Mouse (Mus musculus) kidney, adult 11 months (tissue): ENCODE results near the gene Lmtk3.
A peak's percentile ranks its signal among the peaks of the same experiment; 100 is the strongest.

Experiments used
- DNase-seq: peaks from one replicate; pipeline ENCODE4 v3.0.0; 2022

Lmtk3 gene

DNA sequence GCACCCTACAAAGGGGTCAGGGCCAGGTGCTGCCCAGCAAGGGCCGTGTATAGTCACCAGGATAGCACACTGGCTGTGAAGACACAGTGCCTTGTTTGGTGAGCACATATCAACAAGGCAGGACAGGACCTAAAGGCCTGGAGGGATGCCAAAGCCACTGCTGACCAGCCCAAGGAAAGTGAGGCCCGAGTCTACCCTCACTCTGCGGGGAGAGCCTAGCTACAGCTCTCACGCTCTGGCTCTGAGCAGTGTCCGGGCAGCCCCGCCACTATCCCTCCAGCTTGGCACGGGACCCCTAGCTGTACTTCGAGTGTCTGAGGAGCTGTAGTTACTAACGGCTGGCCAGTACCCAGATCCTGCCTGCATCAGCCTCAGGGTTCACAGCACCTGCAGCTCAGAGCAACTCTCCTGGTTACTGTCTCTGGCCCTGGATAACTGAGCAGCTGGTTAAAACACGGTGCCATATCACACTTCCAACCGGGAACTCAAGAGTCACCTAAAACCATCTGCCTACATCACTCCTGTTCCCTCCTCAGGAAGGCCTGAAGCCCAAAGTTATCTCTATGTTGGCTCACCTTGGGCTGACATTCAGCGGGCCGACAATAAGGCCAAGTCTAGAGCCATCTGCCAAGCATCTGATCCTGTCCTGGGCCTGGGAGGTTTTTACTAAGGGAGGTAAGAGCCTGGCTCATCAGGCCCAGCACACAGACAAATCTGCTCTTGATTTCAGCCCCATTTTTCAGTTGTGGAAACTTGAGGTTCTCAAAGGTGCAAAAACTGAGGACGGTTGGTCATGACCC, 25.9 kb downstream of the Lmtk3 start:
- no peak for DNase-seq

DNA sequence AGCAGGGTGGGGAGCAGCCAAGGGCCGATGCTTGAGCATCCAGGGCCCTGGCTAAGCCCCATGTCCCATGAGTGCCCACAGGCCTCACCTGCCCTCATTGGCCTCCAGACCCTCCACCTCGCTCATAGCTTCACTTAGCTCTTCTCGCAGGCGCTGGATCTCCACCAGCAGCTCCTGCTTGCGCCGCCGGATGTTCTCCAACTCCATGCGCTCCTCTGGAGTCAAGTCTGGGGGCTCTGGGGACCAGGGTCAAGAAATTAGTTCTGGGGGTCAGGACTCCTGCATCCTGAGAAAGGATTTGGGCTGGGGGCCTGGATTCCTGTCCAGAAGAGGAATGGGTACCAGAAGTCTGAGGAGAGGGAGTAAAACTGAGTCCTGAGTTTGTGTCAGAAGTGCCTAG, 29.4 kb downstream of the Lmtk3 start:
- no peak for DNase-seq

GRCm38 (mm10) chr7:45813787-45814779, 30.5 kb downstream of the Lmtk3 start, which contains the start of gene Cyth2:
Gene Cyth2 (minus strand): TSS chr7:45814581.
- peak; percentile 100 for DNase-seq

DNA sequence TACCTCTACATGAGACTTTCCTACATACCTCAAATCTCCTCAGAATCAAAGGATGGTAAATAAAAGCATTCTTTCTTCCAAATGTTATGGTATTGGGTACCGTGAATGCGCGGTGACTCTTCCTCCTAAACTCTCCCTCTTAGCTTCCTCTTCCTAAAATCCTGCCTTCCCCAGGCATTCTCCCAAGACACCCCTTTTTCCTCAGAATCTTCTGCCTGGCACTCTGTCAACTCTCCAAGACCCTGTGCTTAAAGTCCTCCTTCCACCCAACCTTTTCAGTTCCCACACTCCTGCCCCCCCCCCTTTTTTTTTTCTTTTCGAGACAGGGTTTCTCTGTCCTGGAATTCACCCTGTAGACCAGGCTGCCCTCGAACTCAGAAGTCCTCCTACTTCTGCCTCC, 31.3 kb downstream of the Lmtk3 start:
- no peak for DNase-seq

DNA sequence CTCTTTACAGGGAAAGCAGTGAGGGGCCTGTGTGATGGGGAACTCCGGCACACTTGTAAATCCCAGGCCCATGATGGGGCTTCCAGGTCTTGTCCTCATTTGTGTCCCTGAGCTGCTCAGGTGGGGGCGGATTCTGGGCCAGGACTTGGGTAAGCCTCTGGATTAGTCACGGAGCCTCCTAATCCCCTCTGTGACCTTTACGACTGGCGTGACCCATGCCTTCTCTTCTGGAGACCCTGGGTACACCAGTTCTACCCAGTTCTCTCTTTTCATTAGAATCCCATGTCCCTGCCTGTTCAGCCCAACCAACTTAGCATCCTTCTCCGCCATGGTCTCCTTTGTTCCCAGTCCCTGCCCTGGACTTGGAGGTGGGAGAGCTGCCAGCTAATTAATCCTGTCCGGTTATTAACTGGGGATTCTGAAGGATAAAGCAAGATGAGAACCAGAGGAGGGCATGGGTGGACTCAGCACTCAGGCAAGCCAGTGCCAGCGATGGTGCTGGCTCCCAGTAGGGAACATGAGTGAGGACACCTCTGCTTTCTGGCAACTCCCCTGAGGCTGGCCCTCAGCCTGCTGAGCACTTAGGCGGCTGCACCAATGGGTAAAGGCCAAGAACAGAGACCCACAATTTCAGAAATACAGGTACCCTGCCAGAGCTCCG, 31.9 kb downstream of the Lmtk3 start:
- no peak for DNase-seq

DNA sequence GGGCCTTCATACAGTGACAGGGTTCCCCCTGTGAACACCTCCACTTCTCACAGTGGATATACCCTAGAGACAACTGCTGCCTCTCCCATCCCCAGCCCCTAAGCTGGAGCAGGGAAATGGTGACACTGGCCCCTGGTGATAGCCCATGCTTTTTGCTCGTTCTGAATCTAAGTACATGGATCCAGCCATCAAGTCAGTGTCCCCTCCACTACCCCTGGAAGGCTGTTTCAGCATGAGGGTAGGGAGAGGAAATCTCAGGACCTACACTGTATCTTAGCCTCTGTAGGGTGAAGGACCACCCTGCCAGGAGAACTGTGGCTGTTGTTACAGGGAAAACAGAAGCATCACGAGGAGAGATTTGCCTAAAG, 32.4 kb downstream of the Lmtk3 start:
- DNase-seq, result no peak

- no peak for DNase-seq
Measured at GRCm38 (mm10) chr7:45819843-45820242, 36.3 kb downstream of the Lmtk3 start.

DNA sequence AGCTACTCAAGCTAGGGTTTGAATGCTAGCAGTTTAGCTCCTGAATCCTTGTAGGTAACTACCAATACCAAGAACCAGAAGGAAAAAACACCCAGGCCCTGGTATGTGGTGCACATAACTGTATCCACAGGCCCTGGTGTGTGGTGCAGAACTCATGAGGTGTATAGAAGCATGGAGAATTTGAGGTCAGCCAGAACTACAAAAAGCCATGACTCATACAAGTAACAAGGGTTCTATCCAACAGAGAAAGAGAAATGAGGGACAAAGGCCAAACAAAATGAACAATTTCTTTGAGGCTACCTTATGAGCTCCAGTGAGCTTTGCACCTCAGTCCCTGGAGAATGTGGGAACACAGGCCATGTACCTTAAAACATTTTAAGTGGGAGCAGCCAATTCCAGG, 37.4 kb downstream of the Lmtk3 start:
- no peak for DNase-seq

GRCm38 (mm10) chr7:45824598-45824997, 41.1 kb downstream of the Lmtk3 start, which contains the start of gene Kcnj14:
Gene Kcnj14 (minus strand): TSS chr7:45824782.
- no peak for DNase-seq

DNA sequence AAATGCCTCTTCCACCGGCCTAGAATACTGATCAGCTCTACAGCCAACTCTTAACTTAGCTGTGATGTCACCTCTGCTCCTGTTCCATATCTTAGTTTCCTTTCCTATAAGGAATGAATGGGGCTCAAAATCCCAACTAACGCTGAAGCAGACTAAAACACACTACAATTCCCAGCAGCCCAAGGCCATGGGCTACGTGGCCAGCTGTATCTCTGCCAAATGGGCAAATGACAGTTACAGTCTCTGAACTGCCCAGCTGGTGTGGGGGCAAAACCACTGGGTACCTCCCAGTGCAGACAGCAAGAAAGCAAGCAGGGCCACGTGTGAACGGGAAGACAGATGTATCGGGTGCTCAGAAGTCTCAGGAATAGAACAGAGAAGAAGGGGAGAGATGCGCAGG, 43.1 kb downstream of the Lmtk3 start:
- no peak for DNase-seq

DNA sequence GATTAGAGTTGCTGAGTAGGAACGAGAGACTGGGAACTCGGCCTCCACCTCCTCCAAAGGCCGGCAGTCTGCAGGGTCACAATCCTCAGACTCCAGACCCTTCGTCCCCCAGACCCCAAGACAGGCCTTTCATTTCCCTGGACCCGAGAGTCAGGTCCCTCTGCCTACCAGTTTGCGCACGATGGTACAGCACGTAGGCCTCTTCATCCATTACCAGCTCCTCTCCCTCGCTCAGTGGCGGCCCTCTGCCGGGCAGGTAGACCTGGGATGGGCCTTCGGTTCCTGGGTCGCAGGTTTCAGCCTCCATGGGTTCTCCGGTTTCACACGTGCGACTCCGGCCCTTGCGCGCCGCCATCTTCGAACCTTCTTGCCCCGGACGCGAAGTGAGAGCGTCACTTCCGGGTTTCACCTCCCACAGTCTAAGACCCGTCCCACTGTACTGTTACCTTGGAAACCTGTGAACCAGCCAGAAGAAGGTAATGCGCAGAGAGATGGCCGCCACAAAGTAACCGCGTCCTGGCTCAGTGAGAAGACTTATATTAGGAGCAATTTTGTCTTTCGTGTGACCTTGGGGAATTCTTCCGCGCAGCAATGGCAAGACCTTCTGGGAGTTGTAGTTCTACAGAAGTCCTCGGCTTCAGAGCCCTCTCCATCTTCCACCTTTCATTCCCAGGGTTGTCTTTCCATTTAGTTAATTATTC, 47.0 kb downstream of the Lmtk3 start, which contains the start of gene Grwd1:
Grwd1 (minus strand) TSS at position 518 of the 701 bp plus-strand sequence.
- DNase-seq, result peak; percentile 90

DNA sequence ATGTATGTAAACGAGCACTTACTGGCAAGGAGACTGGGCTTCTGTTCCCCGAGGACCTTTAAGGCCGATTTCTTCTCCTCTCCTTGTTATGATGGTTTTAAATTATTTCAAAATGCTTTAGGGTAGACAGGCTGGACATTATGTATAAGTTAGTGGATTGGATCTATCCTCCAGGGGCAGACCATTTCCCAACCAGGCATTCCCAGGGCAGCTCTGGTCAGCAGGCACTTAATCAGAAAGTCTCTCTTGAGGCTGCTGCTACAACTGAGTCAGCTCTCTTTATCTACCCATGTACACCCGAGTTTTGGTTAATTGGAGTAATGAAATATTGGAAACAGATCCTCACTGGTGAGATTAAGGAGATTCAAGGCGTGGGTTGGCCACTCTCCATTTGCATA, 47.6 kb downstream of the Lmtk3 start:
- no peak for DNase-seq

- DNase-seq, result no peak
Measured at GRCm38 (mm10) chr7:45832428-45832827, 48.9 kb downstream of the Lmtk3 start.

DNA sequence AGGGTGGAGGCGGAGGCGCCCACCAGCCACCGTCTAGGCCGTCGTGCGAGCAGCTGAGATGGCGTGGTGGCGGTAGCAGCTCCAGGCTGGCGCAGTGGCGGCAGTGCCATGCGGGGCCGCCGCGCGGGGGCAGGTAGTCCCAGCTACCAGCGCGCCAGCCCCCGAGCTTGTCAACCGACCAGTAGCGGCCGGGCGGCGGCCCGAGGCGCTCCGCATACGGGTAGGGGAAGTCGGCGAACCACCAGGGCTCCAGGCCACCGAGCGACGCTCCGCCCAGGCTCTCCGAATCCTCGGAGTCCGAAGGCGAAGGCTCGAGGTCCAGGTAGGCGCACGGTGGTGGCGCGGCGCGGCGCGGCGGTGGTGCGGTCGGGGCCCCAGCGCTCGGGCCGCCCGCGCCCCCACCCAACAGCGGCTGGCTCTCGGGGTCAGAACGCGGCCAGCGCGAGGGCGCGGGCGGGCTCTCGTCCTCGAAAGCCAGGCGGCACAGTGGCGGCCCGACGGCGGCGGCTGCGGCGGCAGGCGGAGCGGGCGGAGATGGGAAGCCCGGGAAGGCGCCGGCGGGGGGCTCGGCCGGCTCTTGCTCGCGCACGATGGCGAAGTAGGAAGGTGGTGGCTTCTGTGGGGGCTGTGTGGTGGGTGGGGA, 49.7 kb downstream of the Lmtk3 start:
- DNase-seq, result no peak

GRCm38 (mm10) chr7:45833924-45834323, 50.4 kb downstream of the Lmtk3 start:
- DNase-seq, result no peak

DNA sequence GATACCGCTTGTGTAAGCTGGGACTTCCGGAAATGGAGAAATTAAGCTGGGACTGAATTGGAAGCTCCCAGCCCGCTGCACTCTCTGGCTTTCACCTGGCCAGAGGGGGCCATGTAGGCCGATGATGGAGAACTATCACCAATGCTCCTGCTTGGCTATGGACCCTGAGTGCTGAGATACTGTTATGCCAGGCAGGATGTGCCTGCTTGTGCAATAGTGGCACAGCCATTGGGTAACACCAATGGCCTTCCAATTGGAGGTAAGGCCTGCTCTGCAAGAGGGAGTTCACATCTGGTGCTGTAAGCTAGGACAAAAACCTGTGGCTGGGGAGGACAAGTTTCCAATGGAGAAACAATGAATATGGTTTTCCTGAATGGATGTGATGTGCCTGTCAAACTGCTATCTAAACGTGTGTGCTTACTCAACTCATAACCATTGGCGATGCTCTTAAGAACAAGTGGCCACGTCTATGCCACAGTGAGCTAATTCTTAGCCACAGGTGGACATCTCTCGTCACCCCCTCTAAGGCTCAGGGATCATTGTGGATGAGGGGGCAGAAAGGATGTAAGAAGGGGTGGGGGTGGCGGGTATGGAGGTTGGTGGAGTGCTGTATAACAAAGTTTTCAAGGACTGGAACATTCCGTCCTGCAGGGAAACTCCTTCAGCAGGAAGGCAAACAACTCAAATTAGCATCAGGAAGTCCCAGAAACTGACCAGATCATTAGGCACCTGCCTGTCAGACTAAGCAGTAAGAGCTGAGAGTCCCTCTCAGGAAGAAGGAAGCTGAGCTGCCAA, 59.6 kb downstream of the Lmtk3 start:
- no peak for DNase-seq

DNA sequence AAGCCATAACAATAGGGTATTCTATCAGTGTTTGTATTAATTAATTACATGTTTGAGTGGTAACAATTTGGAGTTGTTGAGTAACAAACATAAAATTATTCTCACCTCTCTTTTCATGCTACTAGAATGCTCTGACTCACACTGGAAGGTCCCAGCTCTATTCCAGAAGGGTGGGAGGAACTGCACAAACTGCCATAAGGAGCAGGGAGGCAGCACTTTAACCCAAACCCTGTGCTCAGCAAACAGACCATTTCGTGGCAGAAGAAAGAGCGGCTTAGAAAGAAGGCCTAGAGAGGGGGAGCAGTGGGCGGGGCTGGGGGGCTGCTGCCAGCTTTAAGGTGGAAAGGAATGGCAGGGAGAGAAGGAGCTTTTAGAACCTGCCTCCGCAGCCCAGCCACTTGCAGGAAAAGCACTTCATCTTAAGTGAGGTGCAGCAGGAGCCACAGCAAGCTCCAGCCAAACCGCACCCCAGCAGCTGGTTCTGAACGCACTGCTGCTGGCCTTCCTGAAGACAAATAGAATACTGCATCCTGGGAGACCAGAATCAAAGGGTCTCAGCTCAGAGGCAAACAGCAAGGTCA, 65.0 kb downstream of the Lmtk3 start:
- DNase-seq, result no peak

GRCm38 (mm10) chr7:45850661-45851060, 67.1 kb downstream of the Lmtk3 start:
- DNase-seq, result no peak

DNA sequence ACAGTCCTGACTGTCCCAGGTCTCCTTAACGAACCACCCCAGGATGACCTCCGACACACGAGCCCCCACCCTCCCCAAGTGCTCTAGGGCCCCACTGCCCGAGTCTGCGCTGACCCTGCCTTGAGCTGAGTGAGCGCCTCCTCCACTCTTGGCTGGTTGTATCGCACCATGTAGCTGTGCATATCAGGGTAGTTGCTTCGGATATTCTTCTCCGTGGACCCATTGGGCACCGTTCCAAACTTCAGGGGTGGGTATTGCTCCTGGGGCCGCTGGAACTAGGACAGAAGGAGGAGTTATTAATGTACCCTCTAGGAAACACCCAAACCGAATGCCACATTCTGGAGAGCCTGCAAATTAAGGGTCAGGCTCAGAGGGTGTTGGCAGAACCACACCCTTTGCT, 69.6 kb downstream of the Lmtk3 start:
- DNase-seq, result no peak
